Mouse (Mus musculus): ENCODE data around the gene D5Ertd579e. TPM values are rescaled to one million over a fixed set of nuclear protein-coding genes. Genes with fewer than 3 reads are reported as not detected.
"Not testable (repeated sequence)": the region's sequence is repeated elsewhere in the genome, so short reads cannot be mapped to it uniquely, and the experiment has no call there.

D5Ertd579e gene
- total RNA-seq, 2 experiments from 2014 or later = 21.0 to 25.7 TPM

DNA sequence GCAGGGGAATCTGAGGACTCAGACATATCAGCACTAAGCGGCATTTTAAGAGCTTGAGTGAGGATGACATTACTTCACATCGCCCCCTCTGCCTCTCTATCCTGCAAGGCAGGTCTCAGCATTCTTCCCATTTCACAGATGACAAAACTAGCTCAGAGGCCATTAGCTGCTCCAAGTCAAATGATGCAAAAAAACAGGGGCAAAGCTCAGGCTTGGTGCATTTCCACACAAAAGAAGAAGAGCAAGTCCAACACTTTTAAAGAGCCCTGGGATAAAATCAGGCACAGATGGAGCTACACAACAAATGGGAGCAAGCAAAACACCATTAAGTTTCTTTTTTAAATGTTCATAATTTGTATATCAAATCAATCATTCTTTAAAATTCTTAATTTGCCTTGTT, 2.2 kb downstream of the D5Ertd579e start:
- ATAC-seq (replicated peaks; ENCODE audit: low FRiP score, low TSS enrichment, poor library complexity, severe bottlenecking) = no peak

DNA sequence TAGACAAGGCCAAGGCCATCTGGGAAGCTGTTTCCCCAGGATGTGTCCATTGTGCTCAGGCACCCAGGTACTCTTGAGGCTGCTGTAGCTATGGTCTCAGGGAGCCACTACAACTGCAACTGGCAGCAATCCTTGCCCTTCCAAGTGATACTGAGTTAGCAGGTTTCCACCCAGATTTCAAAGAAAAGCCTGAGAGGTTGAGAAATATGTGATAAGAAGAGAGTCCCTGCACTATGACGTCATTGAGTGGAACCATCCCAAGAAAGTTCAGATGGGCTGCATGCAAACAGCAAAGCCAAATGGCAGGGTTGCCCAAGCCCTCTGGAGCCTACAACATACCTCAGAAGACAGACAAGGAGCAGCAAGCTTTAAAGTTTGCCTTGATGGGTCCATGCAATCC, 4.4 kb downstream of the D5Ertd579e start:
- no peak for ATAC-seq (replicated peaks; ENCODE audit: low FRiP score, low TSS enrichment, poor library complexity, severe bottlenecking)

DNA sequence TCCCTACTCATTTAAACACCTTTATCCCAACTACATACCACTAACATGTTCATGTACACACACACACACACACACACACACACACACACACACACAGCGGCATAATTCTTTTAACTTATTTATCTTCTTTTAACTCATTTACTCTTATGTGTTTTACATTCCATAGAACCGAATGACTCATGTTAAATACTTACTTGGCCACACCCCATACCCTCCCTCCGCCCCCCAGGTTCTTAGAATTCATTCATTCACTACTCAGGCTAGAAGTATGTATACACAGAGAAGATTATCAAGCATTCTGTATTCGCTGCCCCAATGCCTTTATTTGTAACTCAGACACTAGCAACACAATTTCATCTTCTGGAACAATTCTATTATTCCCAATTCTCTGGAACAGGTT, 10.7 kb downstream of the D5Ertd579e start:
- no peak for ATAC-seq (replicated peaks; ENCODE audit: low FRiP score, low TSS enrichment, poor library complexity, severe bottlenecking)

DNA sequence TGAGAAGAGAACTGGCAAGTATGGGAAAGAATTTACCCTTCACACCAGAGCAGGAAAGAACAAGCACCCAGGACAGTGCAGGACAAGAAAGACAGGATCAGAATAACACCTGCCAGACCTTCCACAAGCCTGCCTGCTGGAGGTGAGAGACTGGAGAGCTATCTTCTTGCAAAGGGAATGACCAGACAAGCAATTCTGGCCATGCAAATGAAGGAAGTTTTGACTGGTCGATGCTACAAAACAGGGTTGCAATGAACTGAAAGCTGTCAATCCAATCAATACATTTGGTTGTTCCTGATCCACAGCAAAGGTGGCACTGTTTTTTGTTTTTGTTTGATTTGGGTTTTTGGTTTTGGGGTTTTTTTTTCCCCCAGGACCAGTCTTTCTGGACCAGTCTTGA, 12.2 kb downstream of the D5Ertd579e start:
- ATAC-seq (replicated peaks; ENCODE audit: low FRiP score, low TSS enrichment, poor library complexity, severe bottlenecking) = no peak

DNA sequence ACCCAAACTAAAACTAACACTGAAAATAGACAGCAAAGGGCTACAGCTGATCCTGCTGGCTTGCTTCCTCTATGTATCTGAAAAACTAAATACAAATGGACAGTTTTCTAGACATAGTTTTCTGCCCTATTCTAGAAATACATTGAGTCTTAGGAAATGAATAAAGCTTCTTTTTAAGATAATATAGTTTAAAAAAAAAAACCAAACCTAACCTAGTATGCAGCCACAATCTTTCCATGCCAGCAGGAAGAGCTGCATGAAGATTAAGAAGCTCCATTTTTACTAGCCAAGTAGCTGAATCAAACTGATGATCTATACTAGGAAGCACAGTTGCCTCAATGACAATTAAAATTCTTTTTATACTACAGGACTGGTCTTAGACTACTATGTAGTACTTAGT, 14.6 kb downstream of the D5Ertd579e start:
- ATAC-seq (replicated peaks; ENCODE audit: low FRiP score, low TSS enrichment, poor library complexity, severe bottlenecking) = peak; percentile 39; the same call in 1 of the 2 replicates

DNA sequence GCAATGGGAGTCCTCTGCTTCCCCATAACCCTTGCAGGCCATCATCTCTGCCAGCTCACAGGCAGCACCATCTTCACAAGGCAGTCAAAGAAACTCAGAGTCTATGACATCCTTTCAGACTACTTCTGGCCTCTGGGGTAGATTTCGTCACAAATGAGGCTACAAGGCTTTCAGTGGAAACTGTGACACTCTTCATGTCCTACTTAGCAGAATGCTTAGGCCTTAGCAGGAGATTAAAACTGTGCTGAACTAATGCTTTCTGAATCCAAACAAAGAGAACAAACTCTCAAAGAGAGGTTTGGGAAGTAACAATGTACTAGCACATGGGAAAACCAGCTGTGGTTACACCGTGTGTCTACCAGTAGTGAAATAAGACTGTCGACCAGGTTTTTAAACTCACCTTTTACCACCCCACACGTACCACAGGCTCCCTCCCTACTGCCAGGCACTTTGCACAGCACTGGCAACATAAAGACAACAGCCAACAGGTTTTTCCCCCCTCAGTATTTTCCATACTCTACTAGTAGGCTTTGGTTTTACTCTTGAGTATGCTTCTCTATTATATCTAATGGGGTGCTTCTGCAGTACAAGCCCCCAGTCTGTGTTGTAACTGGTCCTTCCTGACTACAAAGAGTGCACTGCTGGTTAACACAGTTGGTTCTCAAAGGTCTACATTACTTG, 15.8 kb downstream of the D5Ertd579e start:
- ATAC-seq (replicated peaks; ENCODE audit: low FRiP score, low TSS enrichment, poor library complexity, severe bottlenecking) = no peak

DNA sequence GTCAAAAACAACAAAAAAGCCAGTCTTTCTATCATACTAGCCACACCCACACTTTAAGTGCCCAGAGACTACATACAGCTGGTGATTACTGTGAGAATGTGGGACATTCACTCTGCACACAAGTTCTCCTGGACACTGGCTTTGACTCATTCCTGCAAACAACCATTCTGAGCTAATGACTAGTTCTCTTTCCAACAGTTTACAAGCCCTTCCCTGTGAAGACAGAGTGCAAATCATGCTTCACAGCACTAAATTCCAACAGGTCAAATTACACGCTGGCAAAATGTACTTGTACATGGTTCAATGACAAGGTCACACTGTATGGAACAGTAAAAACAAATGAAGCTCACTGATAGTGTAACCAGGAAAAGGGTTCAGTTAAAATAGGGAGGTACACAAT, 17.0 kb downstream of the D5Ertd579e start:
- ATAC-seq (replicated peaks; ENCODE audit: low FRiP score, low TSS enrichment, poor library complexity, severe bottlenecking) = no peak

DNA sequence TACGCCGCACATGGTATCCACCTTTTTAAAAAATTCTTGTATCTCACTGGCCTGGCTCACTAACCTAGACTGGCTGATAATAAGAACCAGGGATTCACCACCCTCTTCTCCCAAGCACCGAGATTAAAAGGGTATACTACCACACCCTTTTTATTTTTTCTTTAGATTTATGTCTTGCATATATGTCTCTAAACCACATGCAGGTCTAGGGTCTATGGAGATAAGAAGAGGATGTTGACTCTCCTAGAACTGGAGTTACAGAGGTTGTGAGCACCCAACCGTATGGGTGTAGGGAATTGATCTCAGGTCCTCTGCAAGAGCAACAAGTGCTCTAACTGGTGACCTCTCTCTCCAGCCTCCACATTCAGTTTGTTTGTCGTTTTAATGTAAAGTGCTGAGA, 17.9 kb downstream of the D5Ertd579e start:
- peak; percentile 63 for ATAC-seq (replicated peaks; ENCODE audit: low FRiP score, low TSS enrichment, poor library complexity, severe bottlenecking)

DNA sequence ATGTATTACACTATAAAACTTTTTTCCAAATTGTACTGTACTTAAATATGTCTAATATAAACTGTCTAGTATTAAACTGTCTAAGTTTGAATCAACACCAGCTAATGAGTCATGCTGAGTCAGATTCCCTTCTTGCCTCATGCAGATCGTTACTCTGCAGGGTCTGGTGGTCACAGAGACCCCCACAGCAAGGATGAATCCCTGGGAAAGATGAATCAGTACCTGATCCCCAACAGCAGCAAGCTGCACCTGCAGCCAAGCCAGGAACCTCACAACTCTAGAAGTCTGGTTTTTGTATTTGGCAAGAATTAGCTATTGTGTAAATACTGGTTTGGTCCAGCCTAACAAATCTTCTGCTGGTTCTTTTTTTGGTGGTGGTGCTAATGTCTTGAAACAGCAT, 20.4 kb downstream of the D5Ertd579e start:
- ATAC-seq (replicated peaks; ENCODE audit: low FRiP score, low TSS enrichment, poor library complexity, severe bottlenecking) = no peak

DNA sequence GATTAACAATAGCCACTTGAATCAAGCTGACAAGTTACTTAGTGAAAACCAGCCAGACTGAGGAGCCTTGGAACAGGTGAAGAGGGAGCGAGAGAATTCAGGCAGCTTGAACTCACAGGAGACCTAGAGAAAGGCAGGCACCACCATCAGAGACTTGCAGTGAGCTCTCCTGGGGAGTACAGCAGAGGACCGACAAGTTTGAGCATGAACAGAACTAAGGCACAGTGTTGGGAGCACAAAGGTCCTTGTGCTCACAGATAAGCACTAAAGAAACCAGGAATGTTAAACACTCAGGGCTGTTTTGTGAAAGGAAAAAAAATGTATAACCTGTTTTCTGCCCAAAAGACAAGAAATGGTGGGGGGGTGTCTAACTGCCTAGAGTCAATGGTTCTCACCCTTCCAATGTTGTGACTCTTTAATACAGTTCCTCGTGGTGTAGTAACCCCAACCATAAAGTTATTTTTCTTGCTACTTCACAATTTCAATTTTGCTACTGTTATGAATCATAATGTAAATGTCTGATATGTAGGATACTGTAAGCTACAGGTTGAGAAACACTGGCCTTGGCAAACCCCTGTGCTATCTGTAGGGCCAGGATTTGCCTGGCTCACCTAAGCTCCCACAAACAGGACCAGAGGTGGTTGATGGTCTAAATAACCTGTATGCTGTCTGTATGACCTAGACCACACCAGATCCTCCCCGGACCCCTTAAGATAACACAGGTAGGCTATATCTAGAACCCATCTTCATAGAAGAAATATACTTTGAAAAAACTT, 21.0 kb downstream of the D5Ertd579e start:
- ATAC-seq (replicated peaks; ENCODE audit: low FRiP score, low TSS enrichment, poor library complexity, severe bottlenecking) = no peak

DNA sequence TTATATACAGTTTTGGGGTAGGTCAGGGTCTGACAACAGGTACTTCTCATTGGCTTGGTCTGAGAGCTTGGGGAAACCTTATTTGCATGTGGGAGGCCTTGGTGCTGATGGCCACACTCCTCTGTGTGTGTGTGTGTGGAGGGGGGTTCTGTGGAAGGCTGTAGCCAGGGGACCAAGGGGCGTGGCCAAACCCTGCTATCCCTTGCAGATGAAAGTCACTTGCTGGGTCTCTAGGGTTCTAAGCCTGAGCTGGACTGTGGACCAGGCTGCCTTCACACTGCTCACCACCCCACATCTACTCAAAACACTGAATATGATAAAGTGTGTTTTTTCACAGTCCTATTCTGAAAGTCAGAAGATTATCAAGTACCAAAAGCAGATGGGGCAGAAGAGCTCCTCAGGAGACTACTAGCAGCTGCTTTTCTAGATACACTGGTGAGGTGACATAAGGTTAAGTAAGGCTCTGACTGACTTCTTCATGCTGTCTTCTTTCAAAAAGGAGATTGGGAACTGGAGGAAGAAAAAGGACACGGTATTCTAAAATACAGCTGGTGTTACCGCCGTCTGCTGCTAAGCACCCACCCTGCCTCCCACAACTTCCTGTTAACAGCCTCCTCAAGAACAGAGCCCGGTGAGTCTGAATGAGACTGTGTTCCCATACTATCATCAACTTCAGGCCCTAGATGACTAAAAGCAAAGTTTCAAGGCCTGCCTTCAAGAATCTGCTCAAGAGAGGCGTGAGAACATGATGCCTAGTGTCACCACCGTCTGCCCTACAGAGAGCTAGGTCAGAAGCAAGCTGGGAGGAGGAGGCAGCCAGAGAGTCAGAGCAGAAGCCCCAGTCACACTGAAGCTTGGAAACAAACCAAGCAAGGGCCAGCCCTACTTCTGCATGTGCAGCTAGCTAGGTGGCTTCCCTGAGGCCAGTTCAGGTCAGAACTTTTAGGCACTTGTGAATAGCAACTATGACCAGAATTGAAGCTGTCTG, 26.5 kb downstream of the D5Ertd579e start:
- peak; percentile 63 for ATAC-seq (replicated peaks; ENCODE audit: low FRiP score, low TSS enrichment, poor library complexity, severe bottlenecking)

DNA sequence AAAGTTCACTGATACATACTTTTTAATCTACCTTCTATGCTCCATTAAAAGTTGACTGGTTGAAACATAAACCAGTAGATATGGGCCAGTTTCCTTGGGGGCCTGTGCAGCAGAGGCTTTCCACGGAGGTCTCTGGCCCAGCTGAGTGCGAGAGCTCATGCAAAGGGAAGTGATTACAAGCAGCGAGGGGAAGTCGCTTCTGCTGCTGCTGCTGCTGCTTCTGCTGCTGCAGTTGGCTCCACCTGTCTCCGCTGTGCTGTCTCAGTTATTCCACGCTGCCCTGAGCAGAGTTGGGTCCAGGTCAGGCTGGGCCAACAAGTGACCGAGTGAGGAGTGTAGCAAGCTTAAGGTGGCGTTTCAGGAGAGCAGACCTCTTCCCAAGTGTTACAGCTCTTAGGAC, 27.3 kb downstream of the D5Ertd579e start:
- ATAC-seq (replicated peaks; ENCODE audit: low FRiP score, low TSS enrichment, poor library complexity, severe bottlenecking) = no peak

DNA sequence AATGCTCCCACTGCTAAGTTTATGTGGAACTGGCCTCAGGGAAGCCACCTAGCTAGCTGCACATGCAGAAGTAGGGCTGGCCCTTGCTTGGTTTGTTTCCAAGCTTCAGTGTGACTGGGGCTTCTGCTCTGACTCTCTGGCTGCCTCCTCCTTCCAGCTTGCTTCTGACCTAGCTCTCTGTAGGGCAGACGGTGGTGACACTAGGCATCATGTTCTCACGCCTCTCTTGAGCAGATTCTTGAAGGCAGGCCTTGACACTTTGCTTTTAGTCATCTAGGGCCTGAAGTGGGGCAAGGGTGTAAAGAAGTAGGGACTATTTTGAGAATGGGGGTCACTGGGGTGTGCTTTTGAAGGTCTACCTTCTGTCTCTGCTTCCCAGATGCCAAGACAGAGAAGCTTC, 27.8 kb downstream of the D5Ertd579e start:
- not testable (repeated sequence) for ATAC-seq (replicated peaks; ENCODE audit: low FRiP score, low TSS enrichment, poor library complexity, severe bottlenecking)

DNA sequence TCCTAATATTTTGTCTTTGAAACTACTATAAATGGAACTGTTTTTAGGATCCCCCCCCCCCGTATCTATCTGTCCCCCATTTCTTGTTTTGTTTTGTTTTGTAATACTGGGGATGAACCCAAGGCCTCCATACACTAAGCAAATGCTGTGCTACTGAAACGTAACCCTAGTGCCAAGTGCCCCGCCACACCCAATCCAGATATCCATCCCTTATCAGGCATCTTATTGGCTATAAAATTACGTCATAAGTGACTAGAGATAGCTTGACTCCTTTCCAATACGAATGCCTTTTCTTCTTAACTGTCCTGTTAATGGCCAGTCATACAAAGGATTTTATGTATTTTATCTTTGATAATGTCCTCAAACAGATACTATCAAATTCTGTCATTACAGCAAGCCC, 28.7 kb downstream of the D5Ertd579e start:
- ATAC-seq (replicated peaks; ENCODE audit: low FRiP score, low TSS enrichment, poor library complexity, severe bottlenecking) = no peak

DNA sequence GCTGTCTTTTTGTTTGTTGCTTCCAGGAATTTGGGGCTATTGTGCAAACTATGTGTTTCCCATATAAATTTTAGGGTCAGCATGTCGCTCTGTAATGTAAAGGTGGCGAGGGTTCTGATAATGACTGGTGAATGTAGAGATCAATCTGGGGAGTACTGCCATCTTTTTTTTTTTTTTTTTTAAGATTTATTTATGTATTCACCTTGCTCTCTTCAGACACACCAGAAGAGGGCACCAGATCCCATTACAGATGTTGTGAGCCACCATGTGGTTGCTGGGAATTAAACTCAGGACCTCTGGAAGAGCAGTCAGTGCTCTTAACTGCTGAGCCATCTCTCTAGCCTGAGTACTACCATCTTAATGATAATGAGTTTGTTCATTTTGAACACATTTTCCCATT, 29.1 kb downstream of the D5Ertd579e start:
- ATAC-seq (replicated peaks; ENCODE audit: low FRiP score, low TSS enrichment, poor library complexity, severe bottlenecking) = not testable (repeated sequence)

DNA sequence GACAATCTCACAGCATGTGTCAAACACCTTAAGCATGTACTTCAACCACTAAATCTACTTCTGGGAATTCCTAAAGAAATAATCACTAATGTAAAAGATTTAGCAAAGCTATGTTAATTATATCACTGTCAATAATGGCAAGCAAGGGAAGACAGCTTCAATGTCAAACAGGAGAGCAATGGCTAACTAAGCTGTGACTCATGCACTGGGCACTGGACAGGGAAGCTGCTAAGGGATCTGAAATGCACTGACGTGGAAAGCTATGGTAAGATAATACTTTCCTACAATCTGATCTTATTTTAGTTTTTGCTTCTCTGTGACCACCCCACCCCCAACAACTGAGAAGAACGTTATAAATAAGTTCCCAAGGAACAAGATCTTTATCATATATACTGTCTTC, 32.5 kb downstream of the D5Ertd579e start:
- no peak for ATAC-seq (replicated peaks; ENCODE audit: low FRiP score, low TSS enrichment, poor library complexity, severe bottlenecking)

DNA sequence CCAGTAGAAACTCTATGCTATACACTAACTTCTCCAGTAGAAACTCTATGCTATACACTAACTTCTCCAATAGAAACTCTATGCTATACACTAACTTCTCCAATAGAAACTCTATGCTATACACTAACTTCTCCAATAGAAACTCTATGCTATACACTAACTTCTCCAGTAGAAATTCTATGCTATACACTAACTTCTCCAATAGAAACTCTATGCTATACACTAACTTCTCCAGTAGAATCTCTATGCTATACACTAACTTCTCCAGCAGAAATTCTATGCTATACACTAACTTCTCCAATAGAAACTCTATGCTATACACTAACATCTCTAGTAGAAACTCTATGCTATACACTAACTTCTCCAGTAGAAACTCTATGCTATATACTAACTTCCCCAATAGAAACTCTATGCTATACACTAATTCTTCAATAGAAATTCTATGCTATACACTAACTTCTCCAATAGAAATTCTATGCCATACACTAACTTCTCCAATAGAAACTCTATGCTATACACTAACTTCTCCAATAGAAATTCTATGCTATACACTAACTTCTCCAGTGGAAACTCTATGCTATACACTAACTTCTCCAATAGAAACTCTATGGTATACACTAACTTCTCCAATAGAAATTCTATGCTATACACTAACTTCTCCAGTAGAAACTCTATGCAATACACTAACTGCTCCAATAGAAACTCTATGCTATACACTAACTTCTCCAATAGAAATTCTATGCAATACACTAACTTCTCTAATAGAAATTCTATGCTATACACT, 34.7 kb downstream of the D5Ertd579e start:
- not testable (repeated sequence) for ATAC-seq (replicated peaks; ENCODE audit: low FRiP score, low TSS enrichment, poor library complexity, severe bottlenecking)

DNA sequence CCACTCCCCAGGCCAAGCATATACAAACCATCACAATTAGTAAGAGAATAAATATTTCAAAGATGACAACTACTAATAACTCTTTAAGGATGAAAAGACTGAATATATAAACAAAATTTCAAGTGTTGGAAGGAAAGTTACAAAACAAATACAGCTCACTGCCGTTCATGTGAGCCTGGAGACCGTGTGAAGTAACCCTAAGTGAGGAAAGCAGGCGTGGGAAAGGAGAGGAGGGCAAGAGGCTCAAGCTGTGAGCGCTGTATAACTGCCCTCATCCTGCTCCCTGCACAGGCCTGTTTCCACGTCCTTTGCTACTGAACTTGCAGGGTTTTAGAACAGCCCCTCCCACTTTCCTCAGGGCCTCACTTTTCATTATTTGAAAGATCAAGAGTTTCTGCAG, 70.2 kb downstream of the D5Ertd579e start:
- no peak for ATAC-seq (replicated peaks; ENCODE audit: low FRiP score, low TSS enrichment, poor library complexity, severe bottlenecking)

DNA sequence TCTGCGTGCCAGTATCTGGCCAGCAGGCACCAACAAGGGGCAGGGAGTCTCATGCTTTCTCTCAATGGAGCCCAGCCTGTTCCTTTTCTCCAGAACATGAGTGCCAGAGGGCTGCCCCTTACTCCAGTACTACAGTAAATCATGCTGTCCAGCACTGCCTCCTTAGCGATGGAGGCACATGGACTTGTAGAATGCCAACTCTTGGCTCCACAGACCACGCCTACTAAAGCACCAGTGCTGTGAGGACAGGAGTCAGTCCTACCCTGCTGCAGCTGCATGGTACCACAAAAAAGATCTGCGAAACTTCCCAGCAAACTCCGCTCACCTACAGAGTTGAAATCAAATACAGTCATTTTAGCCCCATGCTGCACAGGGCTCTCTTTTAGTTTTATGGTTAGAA, 72.2 kb downstream of the D5Ertd579e start:
- ATAC-seq (replicated peaks; ENCODE audit: low FRiP score, low TSS enrichment, poor library complexity, severe bottlenecking) = no peak

All from megakaryocyte-erythroid progenitor cell, adult 5-6 weeks (primary cell).